Mouse (Mus musculus): ENCODE results near the gene Dlg4.
"Not testable (repeated sequence)": the region's sequence is repeated elsewhere in the genome, so short reads cannot be mapped to it uniquely, and the experiment has no call there.

Dlg4 gene

DNA sequence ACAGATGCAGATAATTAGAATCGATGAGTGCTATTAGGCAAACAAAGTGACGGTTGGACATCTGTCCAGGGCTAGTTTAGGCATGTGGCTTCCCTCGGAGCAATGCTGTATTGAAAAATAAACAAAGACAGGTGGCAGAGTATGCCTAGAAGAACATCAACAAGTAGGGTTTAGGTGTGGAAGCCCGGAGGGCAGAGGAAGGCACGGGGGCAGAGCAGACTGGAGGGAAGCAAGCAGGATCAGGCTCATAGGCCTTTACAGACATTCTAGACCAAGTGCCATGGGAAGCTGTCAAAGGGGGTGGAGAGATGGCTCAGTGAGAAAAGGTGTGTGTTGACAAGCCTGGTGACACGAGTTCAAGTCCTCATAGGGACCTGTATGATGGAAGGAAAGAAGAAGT lies 32.6 kb downstream of the Dlg4 start:
- no peak for DNase-seq (ENCODE audit: low read depth, low spot score)

DNA sequence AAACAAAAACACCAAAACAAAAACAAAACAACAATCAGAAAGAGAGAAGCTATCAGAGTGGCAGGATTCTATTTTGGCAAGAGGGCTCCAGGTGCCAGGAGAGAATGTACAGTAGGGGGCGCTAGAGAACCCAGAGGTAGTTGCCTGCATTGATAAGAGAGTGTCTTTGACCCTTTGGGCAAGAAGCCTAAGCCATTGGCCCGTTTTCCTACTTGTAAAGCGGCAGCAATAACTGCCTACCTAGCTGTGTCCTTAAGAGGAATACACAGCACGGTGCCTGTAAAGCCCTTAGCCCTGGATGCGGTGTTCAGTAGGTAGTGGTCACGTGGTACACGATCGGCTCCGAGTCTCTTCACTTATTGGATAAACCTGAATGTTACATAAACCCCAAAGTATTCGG lies 33.1 kb downstream of the Dlg4 start:
- DNase-seq (ENCODE audit: low read depth, low spot score), result no peak

DNA sequence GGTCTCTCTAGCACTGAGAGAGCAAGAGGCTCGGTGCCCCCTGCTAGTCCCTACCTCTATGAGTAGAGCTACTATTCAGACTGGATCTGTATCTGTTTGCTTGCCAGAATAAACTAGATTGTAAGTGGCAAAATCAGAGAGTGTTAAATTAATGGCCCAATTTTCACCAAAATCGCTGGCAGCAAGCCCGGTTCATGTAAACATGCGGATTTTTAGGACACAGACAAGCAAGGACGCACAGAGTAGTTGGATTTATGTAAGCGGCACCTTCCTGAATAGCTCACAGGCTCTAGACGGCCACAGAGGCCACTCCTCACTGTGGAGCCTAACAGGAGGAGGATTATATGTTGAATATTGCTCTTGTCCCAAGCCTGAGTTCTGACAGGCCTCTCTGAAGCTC lies 36.4 kb downstream of the Dlg4 start:
- DNase-seq (ENCODE audit: low read depth, low spot score), result no peak

DNA sequence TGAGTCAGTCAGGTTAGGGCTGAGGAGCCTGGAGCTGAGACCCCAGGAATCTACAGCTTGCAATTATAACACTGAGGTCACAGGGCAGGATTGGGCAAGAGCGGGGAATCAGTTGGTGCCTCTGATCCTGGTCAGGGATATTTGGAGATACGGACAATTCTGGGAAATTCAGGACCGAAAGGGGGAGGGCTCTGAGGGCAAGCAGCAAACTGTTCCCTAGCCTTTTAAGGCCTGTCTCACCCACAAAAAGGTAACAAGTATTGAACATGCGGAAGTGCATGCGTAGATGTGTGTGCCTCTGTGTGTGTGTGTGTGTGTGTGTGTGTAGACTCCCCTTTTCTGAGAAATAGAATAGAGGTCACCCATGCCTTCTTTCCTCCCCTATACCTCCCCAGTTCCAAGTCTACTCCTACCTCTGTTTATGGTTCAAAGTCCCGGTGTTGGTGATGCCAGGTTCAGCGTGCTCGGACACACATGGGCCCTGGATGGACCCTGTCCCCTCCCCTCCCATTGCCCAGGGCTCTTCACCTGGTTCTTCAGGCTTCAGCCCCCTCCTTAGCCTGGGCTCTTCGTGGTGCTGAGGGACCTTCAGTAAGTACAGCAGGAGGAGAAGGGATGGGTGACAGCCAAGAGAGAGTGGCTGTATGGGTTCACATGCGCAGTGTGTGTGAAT lies 37.3 kb downstream of the Dlg4 start, which contains the start of gene Asgr1:
Asgr1 (plus strand) TSS at position 188 of the 673 bp plus-strand sequence.
- no peak for DNase-seq (ENCODE audit: low read depth, low spot score)

DNA sequence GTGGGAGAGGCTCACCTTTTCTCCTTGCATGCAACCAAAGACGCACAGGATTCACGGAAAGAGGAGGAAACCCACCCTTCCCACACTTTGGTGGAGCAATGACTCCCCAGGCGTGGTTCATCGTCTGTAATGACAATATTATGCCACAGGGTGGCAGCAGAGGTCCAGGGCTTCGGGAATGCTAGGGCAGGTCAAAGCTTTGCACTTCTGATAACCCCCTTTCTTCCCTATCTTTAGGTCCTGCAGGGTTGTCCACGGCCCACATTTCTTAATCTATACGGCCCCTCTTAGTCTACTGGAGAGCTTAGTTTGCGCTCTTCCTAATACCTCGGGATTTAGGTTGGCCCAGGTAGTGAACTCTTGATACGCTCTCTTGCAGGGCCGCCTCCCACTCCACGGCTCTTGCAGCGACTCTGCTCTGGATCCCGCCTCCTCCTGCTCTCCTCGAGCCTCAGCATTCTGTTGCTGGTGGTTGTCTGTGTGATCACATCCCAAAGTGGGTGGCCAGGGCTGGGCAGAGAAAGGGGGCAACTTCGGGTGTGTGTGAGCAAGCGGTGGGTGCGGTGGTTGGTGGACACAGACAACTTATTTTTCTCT lies 39.0 kb downstream of the Dlg4 start:
- no peak for DNase-seq (ENCODE audit: low read depth, low spot score)

DNA sequence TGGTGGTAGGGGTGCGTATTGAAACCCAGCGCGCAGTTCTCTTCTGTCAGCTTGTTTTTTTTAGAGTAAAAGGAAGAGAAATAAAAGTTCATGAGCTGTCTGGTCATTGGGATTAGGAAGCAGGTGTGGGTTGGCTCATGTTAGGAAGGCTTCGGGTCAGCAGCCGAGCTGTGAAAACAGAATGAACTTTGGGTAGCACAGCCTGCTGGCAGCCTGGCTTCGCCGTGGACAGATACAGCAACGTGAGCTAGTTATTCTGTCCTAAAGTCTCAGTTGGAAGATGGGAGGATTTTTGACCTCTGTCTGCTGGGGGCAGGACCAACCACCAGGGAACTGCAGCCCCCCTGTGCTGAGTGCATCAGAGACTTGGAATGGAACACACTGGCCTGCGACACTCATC lies 41.1 kb downstream of the Dlg4 start:
- no peak for DNase-seq (ENCODE audit: low read depth, low spot score)

DNA sequence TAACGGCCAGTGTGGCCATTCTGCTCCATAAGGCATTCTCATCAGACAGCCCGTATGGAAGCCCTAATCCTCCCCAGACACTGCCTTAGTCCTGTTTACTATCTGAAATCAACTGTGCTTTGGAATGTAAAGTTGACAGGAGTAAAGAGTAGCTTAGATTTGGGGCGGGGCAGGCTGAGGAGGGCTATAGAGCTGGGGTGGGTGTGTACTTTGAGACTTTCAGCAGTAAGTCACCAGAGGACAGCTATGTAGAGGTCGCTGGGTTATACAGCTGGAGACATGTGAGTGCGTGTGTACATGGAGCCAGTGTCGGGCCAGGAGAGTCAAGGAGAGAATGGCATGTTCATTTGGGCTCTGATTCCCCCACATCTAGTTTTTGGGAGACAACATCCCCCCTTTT lies 43.2 kb downstream of the Dlg4 start:
- DNase-seq (ENCODE audit: low read depth, low spot score), result no peak

DNA sequence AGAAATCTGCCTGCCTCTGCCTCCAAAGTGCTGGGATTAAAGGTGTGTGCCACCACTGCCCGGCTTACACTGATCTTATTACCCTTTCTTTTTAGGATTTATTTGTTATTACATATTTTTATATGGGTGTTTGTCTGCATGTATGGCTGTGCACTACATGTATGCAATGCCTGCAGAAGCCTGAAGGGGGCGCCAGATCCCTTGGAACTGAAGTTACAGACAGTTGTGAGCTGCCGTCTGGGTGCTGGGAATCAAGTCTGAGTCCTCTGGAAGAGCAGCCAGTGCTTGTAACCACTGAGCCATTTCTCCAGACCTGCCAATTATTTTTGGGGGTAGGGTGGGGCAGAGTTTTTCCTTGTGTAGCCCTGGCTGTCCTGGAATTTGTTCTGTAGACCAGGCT lies 46.3 kb downstream of the Dlg4 start:
- DNase-seq (ENCODE audit: low read depth, low spot score), result no peak

DNA sequence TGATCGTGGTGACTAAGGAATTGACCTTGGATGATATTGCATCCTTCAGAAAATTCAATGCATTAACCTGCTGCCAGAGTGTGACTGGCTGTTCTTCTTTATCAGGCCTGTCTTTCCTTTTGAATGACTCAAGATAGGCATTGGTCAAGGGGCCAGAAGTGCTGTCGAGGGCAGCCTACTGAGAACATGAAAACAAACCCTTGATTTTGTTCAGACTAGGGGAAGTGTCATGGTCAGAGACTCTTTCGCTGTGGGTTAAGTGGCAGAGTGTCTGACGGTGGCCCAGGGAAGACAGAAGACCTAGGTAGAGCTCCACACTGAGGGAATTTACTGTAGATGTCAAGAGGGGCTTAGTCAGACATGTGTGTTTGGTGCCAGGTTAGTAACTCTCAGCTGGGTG lies 50.0 kb downstream of the Dlg4 start:
- no peak for DNase-seq (ENCODE audit: low read depth, low spot score)

DNA sequence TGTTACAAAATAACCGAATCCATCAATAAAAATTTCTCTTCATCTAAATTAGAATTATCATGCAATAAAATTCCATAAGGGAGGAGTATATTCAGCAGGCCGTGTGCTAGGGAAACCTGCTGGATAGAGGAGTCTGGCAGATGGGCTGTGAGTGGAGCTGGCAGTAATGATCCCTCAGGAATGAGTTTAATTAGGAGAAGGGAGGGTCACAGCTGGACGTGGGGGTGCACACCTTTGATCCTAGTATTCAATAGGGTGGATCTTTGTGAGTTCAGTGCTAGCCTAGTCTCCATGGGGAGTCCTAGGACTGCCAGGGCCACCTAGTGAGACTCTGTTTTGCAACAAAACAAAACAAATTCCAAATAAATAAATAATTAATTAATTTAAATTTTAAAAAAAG lies 51.5 kb downstream of the Dlg4 start:
- no peak for DNase-seq (ENCODE audit: low read depth, low spot score)

DNA sequence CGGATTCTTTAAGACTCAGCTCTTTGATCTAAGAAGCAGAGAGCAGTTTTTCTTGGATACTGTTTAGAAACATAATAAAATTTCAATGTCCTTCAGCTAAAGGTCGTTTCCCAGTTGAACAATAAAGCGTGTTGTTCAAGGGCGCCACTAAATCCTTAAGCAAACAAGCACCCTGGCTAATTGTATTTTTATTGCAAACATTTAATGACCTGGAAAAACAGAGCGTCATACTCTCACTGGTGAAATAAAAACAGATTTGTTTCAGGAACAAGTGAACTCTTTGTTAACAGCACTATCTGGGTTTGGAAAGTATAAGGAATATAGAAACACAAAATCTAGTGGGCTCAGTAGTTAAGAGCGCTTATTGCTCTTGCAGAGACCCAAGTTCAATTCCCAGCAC lies 53.3 kb downstream of the Dlg4 start:
- no peak for DNase-seq (ENCODE audit: low read depth, low spot score)

DNA sequence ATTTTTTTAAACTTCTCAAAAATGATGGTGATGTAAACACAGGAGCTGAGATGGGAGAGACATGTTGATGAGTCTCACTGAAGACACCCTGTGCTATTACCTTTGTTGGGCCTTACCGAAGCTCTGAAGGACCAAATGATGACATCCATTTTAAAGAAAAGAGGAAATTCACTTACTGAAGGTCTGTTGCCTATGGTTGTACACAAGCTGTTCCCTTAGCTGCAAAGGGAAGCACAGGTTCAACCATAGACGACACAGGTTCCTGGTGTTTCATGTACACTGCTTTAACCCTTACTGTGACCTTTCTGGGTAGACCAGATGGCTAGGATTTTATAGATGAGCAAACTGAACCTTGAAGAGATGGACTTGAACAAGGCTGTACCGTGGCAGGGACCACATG lies 53.9 kb downstream of the Dlg4 start:
- not testable (repeated sequence) for DNase-seq (ENCODE audit: low read depth, low spot score)

DNA sequence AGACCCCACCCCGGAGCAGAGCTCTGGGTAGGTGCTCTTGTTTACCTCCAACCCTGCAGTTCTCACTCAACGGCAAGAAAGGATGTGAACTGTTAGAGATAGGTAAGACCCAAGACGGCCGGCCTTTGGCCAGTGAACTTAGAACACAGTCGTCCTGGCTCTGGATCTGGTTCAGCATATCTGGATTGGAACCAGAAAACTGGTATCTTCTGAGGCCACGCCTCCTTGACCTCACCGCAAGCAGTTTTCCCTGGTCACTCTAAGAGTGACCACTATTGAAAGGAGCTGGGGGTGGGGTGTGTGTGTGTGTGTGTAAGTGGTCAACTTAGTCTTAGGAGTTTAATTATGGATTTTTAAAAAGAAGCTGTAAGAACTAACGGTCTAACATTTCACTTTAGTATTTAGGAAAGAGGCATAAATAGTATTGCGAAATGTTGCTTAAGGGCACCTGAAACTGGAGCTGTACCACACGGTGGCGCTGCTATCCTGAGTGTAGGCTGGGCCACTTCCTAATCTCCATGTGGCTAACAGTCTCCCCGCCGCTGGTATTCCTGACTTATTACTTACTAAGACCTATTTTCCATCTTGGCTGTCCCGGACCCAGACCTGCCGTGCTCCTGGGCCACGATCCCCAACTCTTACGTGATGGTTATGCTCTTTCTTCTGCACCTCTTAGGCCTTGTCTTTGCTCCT lies 57.8 kb downstream of the Dlg4 start:
- no peak for DNase-seq (ENCODE audit: low read depth, low spot score)

DNA sequence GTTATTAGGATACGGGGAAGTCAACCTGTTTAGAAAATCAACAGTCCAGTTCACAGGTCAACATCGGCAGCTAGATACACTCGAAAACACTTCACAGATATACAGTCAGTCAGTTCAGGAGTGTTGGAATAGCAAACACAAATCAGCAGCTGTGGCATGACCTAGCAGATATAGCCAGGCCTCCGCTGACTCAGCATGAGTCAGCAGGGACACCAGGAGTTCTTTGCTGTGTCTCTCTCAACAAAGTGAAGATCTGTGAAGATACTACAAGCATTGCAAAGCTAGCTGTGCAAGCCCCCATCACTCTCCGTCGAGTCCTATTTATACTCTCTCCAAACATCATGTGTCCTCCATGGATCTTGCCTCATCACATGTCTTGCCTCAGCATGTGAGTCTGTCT lies 58.8 kb downstream of the Dlg4 start:
- no peak for DNase-seq (ENCODE audit: low read depth, low spot score)

DNA sequence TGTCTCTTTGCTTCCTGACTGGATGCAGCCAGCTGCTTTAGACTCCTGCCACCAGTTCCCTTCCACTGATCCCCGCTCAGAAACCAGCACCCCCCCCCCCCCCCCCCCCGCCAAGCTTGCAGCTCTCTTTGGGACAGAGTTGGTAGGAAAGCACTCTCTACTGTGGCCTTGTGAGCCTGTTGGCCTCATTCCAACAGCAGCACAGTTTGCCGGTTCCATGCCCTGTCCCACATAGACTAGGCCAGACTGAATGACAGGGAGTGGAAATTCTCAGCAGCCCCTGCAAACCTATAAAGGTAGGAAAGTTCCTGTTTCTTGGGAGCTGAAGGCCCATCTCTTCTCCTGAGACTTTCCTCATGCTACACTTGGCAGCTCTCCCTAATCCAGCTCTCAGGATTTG lies 60.7 kb downstream of the Dlg4 start:
- no peak for DNase-seq (ENCODE audit: low read depth, low spot score)

DNA sequence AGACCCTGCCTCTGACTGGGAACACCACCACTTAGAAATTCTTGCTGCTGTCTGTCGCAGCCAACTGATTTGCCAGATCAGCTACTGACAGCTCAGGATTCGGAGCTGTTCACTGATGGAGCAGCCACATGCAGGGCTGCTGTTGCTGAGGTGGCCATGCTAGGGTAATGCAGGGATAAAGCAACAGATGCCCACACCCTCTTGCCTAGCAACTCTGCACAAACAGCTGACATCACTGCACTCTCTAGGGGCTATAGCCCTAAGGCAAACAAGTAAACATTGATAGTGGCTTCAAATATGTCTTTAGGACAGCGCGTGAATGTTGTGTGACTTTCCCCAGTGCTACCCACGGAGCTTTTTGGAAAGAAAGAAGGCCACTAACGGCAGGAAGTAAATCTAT lies 62.4 kb downstream of the Dlg4 start:
- DNase-seq (ENCODE audit: low read depth, low spot score), result no peak

DNA sequence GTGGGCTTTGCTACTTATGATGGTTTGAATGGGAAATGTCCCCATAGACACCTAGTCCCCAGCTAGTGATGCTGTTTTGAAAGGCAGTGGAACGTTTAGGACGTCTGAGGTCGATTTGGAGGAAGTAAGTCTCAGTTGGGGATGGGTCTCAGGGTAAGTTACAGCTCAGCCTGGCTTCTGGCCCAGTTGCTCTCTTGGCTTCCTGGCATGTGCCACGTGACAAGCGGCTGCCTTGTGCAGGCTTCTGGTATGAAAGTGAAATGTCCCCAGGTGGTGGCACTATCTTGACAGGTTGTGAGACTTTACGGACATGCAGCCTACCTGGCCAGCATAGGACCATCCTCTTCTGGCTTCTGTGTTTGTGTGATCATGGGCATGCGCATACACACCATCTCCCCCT lies 63.2 kb downstream of the Dlg4 start:
- DNase-seq (ENCODE audit: low read depth, low spot score), result no peak

DNA sequence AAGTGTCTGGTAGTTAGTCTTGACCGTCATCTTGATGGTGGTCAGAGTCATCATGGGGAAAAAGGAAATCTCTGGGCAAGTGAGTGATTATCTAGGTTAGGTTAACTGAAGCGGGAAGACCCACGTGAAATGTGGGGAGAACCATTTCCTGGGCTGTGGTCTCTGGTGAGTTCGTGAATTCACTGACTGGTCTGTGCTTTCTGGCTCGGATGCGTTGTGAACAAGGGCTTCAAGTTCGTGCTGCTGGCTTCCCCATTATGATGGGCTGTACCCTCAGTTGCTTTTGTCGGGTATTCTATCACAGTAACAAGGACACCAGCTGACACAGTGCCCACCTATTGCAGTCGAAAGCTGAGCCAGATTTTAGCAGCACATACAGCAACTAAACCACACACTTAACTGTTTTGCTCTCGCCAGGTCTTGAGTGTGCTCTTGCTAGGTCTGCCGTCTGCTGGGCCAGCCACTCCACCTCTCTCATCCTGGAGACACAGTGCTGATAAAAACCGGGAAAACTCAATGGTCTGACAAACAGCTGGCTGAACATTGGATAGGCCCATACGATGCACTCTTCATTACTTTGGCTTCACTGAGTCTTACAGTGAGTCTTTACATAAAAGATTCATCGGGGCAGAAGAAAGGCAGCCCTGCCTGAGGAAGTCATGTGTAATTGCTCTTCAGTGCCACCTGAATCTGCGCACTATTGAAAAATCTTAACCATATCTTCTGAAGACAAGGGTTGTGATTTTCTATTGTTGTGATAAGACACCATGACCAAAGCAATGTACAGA lies 64.3 kb downstream of the Dlg4 start:
- no peak for DNase-seq (ENCODE audit: low read depth, low spot score)

DNA sequence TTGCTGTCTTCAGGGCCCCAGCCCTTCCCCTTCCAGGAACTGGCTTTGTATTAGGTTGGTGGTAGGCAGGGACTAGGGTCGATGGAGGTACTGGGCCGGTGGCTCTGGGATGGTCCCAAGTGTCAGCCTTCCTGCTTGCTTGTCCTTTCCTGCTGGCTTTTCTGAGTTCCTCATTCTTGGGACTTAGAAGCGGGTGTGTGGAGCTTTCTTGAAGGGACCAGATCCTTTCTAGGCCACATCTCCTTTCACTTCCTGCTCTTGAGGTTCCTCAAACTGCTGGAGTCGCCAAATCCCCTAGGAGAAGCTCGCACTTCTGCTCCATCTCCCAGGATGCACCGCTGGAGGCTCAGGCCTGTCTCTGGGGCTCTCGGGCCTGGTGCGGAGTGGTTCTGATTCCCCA lies 67.8 kb downstream of the Dlg4 start:
- no peak for DNase-seq (ENCODE audit: low read depth, low spot score)

DNA sequence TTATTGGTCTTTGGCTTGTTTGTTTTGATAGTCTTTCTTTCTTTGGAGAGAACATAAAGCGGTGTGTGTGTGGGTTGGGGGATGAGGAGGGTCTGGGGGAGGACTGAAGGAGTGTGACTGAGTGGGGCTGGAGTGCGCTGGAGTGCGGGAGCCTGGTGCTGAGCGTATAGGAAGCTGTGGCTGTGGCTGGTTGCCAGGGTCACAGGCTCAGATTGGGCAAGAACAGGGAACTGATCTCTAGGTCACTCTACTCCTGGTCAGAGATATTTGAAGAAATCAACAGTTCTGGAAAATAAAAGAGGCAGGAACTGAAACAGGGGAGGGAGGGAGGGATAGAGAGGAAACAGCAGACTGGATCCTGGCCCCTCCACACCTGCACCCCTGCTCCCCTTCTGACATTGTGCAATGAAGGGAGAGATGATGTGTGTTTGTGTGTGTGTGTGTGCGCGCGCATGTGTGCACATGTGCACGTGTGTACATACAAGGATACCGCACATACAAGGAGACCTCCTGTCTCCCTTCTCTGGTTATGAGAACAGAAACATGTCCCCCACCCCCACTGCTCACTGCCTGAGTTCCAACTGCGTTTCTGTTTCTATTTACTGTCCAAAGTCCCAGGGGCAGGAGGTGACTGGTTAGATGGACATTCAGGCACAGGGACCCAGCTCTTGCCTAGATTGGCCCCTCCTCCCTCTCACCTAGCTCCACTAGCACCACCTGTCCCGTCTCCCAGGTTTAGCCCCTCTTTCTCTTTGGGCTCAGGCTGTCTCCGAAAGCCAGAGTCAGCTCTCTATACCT lies 75.4 kb downstream of the Dlg4 start, which contains the start of gene Asgr2:
Asgr2 (plus strand) TSS at position 659 of the 798 bp plus-strand sequence.
- no peak for DNase-seq (ENCODE audit: low read depth, low spot score)

All from brain, embryonic 18.5 days (tissue).